Mouse (Mus musculus) kidney, adult 2 months (tissue): ENCODE measurements around the gene Insrr. TPM values are rescaled to one million over a fixed set of nuclear protein-coding genes. Genes with fewer than 3 reads are reported as not detected.

Experiments used
- DNase-seq: peaks from one replicate; pipeline ENCODE4 v3.0.0; 2021
- H3K27ac ChIP-seq: fragments of 200-500 bp; 2 replicates; pipeline ENCODE4 v1.5.1; 2012; ENCODE audit warnings: low read depth, low read length, control low read depth, inconsistent platforms; ENCODE audit not compliant: insufficient read depth
- H3K27me3 ChIP-seq: fragments of 200-500 bp; replicated peaks from 2 replicates; pipeline ENCODE4 v1.6.1; 2012; ENCODE audit warnings: mild to moderate bottlenecking, moderate library complexity, low read length, inconsistent platforms; ENCODE audit not compliant: control insufficient read depth, insufficient read depth
- H3K36me3 ChIP-seq: fragments of 200-500 bp; 2 replicates; pipeline ENCODE4 v1.6.1; 2012; ENCODE audit warnings: mild to moderate bottlenecking, moderate library complexity, low read length, inconsistent platforms; ENCODE audit not compliant: control insufficient read depth, insufficient read depth
- H3K4me1 ChIP-seq: fragments of 200-500 bp; 2 replicates; pipeline ENCODE4 v1.6.1; 2011; ENCODE audit warnings: low read length; ENCODE audit not compliant: control insufficient read depth, insufficient read depth
- H3K4me3 ChIP-seq: fragments of 200-500 bp; 2 replicates; pipeline ENCODE4 v1.5.1; 2011; ENCODE audit warnings: mild to moderate bottlenecking, low read depth, low read length, control low read depth; ENCODE audit not compliant: insufficient read depth
- CTCF ChIP-seq: fragments of 200-500 bp; conservative IDR thresholded peaks from 2 replicates; pipeline ENCODE4 v1.5.1; 2011; ENCODE audit warnings: low read depth, mild to moderate bottlenecking, control low read depth, low read length, moderate library complexity, mixed read lengths; ENCODE audit not compliant: insufficient read depth, insufficient read length
- POLR2A ChIP-seq: fragments of 200-500 bp; IDR thresholded peaks from one replicate; pipeline ENCODE4 v1.6.1; 2011; ENCODE audit warnings: low read depth, low read length, control low read depth
- WGBS: fragments of 180-500 bp; shearing (Covaris S2); methylation state at CpG from one replicate; pipeline ENCODE4 v1.1.7; 2018; 5-methylcytosine and 5-hydroxymethylcytosine counted together
- polyA plus RNA-seq: library from polyadenylated mRNA; depleted of rRNA; stranded (reverse); fragments of >200 nt; gene quantifications from 2 replicates; pipeline ENCODE4 v1.2.3, GENCODE M21; 2012

Insrr gene
- polyA plus RNA-seq, 1 experiment, result 23.9 TPM

DNA sequence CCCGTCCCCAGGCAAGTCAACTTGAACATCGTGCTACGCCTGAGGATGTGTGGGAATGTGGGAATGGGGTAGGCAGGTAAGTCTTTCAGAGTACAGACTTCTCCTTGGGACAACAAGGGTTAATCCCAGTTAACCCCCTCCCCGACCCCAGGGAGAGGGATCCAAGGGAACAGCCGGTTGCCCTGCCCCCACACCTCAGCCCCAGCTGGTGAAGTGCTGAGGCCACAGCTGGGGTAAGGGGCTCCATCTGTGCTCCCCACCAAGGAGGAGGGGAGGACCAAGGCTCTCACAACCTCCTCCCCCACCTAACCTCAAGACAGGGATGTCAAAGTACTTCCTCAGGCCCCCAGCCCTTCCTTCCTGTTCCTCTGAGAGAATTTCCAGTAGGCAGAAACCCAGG is 7.0 kb upstream of the Insrr start:
- DNase-seq, result no peak
- peaks cover 1% of the 10 kb centered on the region; the same call in 1 of the 2 replicates for H3K27me3 ChIP-seq
- H3K27ac ChIP-seq, result no peak overlapping the region
- no peaks in the 10 kb centered on the region for H3K4me1 ChIP-seq
- no peak overlapping the region for H3K4me3 ChIP-seq
- no peaks in the 10 kb centered on the region for H3K36me3 ChIP-seq
- no peak for TF ChIP-seq CTCF
- no peak for TF ChIP-seq POLR2A
- WGBS, result 47% methylated on average over 5 of the region's 5 CpGs

DNA sequence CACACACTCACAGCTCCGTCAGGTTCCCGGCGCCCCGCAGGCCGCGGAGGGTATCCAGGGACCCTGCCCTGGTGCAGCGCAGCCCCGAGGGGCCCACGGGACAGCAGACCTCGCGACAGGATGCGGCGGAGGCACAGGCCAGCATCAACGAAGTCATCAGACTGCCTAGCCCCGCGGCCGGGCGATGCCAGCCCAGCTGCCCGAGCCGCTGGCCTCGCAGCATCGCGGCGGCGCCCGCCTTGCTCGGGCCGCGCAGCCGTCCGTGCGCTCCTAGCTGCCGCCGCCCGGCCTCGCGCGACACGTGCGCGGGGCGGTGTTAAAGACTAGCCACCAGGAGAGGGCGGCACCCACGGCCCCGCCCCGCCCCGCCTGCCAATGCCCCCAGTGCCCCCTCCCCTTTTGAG is 1.8 kb upstream of the Insrr start, which contains the start of gene Ntrk1:
Gene Ntrk1, minus strand, starts transcription at position 241 of the 404 bp plus-strand sequence.
- TF ChIP-seq CTCF (no peak), POLR2A (no peak)
- Histone ChIP-seq H3K27me3 (peaks cover 6% of the 10 kb centered on the region), H3K36me3 (no peaks in the 10 kb centered on the region), H3K27ac (no peak within 1 kb of the TSS), H3K4me1 (peaks cover 2% of the 10 kb centered on the region; the same call in 1 of the 2 replicates), H3K4me3 (no peak within 1 kb of the TSS)
- DNase-seq, result peak; percentile 33
- whole genome bisulfite sequencing, result 2% methylated on average over 46 of the region's 47 CpGs

DNA sequence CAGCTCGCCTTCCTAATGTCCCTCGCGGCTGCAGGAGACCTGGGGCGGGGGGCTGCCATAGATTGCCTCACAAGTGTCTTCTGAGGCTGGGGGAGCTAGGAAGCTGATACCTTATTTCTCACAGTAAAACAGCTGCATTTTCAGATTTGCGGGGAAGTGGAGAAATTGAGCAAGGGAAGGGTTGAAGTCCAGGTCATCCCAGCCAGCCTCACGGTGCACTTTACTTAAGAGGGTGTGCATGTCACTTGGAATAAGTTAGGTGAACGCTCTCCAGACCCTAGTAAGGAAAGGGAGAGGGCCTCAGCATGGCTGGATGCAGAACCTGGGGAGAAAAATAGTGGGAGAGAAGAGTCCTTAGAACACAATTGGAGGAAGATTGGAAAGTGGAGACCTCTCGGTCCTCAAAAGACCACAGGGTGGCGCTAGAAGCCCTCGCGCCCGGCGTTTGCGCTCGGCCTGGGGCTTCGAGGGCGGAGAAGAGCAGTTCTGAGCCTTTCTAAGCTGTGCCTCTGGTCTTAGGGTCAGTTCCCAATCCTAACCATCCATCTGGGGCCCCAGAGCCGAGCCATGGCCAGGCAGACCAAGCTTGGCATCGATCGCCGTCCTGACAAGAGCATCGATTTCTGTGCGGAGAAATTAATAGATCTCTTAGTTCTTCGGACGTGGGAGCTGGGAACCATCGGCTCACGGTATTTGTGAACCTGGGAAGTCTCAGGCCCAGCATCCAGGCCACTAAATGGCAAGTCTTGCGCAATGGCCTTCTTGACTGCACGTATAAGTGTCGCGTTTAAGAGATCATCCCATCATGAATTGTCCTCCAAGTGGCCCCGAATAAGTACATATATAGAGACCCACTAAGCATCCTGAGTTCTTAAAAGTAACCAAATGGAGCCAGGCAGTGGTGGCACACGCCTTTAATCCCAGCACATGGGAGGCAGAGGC is 1.1 kb upstream of the Insrr start:
- 18% methylated on average over 33 of the region's 33 CpGs for WGBS
- H3K27me3 ChIP-seq, result peaks cover 6% of the 10 kb centered on the region
- H3K36me3 ChIP-seq, result no peaks in the 10 kb centered on the region
- no peak overlapping the region for H3K27ac ChIP-seq
- DNase-seq, result peak; percentile 56
- H3K4me3 ChIP-seq, result no peak overlapping the region
- TF ChIP-seq CTCF (peak; percentile 63), POLR2A (no peak)
- H3K4me1 ChIP-seq, result peaks cover 2% of the 10 kb centered on the region; the same call in 1 of the 2 replicates

DNA sequence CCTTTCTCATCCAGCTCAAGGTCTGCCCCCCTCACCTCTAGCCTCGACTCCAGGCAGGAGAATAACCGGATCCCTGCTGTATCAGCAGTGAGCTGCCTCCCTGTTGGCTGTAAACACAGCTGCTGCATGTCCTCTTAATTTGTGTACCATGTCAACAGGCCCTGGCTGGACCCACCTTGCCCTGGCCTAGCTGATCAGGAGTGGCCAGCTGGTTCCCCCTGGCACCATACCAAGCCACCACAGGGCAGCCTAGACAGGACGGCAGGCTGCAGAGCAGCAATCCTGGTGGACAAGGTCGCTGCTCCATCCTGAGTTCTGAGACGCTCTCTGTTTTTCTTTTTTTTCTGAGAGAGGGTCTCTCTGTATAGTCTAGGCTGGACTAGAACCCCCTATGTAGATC is 4.9 kb downstream of the Insrr start:
- Histone ChIP-seq H3K36me3 (no peaks in the 10 kb centered on the region), H3K27ac (no peak overlapping the region), H3K27me3 (peaks cover 2% of the 10 kb centered on the region), H3K4me1 (no peaks in the 10 kb centered on the region), H3K4me3 (no peak overlapping the region)
- DNase-seq, result peak; percentile 35
- WGBS, result 53% methylated on average over 5 of the region's 5 CpGs
- TF ChIP-seq POLR2A (no peak), CTCF (no peak)

GRCm38 (mm10) chr3:87804038-87804677 is 7.4 kb downstream of the Insrr start:
- Histone ChIP-seq H3K27ac (no peak overlapping the region), H3K36me3 (no peaks in the 10 kb centered on the region), H3K27me3 (no peaks in the 10 kb centered on the region), H3K4me1 (no peaks in the 10 kb centered on the region), H3K4me3 (peak overlapping the region; percentile 11; the same call in 1 of the 2 replicates)
- WGBS, result 5% methylated on average over 26 of the region's 26 CpGs
- no peak for TF ChIP-seq CTCF
- TF ChIP-seq POLR2A, result no peak
- no peak for DNase-seq

DNA sequence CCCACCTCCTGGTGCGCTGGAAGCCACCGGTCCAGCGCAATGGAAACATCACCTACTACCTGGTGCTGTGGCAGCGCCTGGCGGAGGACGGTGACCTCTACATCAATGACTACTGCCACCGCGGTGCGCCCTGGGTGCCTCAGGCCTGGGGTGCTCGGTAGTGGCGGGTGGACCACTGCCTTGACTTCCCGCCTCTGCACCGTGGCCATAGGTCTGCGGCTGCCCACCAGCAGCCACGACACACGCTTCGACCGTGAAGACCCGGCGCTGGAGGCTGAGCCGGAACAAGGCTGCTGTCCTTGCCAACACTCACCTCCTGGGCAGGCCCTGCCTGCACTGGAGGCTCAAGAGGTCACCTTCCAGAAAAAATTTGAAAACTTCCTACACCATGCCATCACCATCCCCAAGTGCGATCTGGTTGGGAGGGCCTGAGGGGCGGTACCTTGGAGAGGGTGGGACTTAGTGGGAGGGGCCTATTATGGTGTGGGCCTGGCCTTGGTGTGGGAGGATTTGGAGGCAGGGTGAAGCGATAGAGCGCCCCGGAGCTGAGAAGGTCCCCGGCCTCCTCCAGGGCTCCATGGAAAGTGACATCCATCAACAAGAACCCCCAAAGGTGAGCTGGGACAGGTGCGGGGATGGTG is 12.7 kb downstream of the Insrr start:
- Histone ChIP-seq H3K4me1 (no peaks in the 10 kb centered on the region), H3K27me3 (no peaks in the 10 kb centered on the region), H3K36me3 (no peaks in the 10 kb centered on the region), H3K4me3 (no peak overlapping the region), H3K27ac (no peak overlapping the region)
- 14% methylated on average over 28 of the region's 28 CpGs for WGBS
- TF ChIP-seq POLR2A (no peak), CTCF (no peak)
- peak; percentile 25 for DNase-seq

DNA sequence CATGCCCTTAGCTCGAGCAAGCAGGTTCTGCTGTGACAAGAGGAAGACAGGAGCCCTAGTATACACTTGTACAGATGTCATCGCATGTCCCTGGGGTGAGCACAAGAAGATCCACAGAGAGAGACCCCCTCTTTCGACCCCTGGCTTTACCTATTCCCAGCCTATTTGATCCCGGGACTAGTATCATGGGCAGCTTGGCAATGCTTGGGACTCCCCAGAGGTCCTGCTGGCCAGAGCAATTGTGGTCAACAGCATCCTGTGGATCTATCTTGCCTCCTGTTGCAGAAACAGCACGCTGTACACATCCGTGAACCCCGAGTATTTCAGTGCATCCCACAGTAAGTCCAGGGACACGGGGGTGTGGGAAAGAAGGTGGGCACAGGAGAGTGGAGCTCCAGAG is 14.5 kb downstream of the Insrr start:
- TF ChIP-seq POLR2A, result no peak
- TF ChIP-seq CTCF, result no peak
- Histone ChIP-seq H3K27me3 (no peaks in the 10 kb centered on the region), H3K4me1 (no peaks in the 10 kb centered on the region), H3K4me3 (no peak overlapping the region), H3K27ac (no peak overlapping the region), H3K36me3 (no peaks in the 10 kb centered on the region)
- WGBS, result 88% methylated on average over 8 of the region's 8 CpGs
- DNase-seq, result no peak
